Mouse (Mus musculus): ENCODE measurements at regions not wholly inside any gene's neighbourhood (a gene's known extent, or its start where the extent isn't known, plus 50 kb on each side); places are given as distances from the start of the nearest gene placed in this dataset.

- Histone ChIP-seq H3K9ac (no peak overlapping the region), H3K4me3 (replicated peaks) (no peak overlapping the region), H3K27me3 (no peaks in the 10 kb centered on the region), H3K36me3 (replicated peaks) (no peaks in the 10 kb centered on the region), H3K4me1 (replicated peaks) (no peaks in the 10 kb centered on the region), H3K9me3 (replicated peaks) (no peaks in the 10 kb centered on the region), H3K4me2 (no peak overlapping the region), H3K27ac (replicated peaks) (no peak overlapping the region)
- no peak for ATAC-seq (ENCODE audit: insufficient read depth)
- 72% methylated on average over 2 of the region's 2 CpGs for WGBS (ENCODE audit: insufficient replicate concordance)
These were observed 55.1 kb upstream of the Ssbp2 start for GRCm38 (mm10) chr13:91405027-91405426.

- no peaks in the 10 kb centered on the region for H3K9me3 ChIP-seq (replicated peaks)
- no peaks in the 10 kb centered on the region for H3K36me3 ChIP-seq (replicated peaks)
- ATAC-seq (ENCODE audit: insufficient read depth): no peak
- no peak overlapping the region for H3K9ac ChIP-seq
- H3K4me2 ChIP-seq: no peak overlapping the region
- no peak overlapping the region for H3K4me3 ChIP-seq (replicated peaks)
- no peaks in the 10 kb centered on the region for H3K4me1 ChIP-seq (replicated peaks)
- no peak overlapping the region for H3K27ac ChIP-seq (replicated peaks)
- no peaks in the 10 kb centered on the region for H3K27me3 ChIP-seq
These were observed 50.0 kb upstream of the Ssbp2 start for GRCm38 (mm10) chr13:91410116-91410515.

Data from liver, embryonic 15.5 days (tissue).